Mouse (Mus musculus) midbrain, embryonic 11.5 days (tissue): ENCODE data around the gene Zfp672. TPM values are rescaled to one million over a fixed set of nuclear protein-coding genes. Genes with fewer than 3 reads are reported as not detected.

Experiments
- ATAC-seq: fragments of 200-750 bp; cut with Nextera tagmentation; 2 replicates; pipeline ENCODE4 v1.8.0; 2017; ENCODE audit warnings: moderate TSS enrichment, moderate library complexity; ENCODE audit not compliant: low FRiP score
- DNase-seq: peaks from one replicate; pipeline ENCODE4 v3.0.0; 2015; ENCODE audit warnings: low spot score; ENCODE audit errors: missing footprints
- H3K27ac ChIP-seq: fragments of 300-500 bp; sonication (generic); 2 replicates; pipeline ENCODE4 v1.5.1; 2014; ENCODE audit warnings: low read depth, low read length
- H3K27me3 ChIP-seq: fragments of 300-500 bp; sonication (generic); 2 replicates; pipeline ENCODE4 v1.6.1; 2014; ENCODE audit warnings: mild to moderate bottlenecking, low read length, moderate library complexity, mixed read lengths; ENCODE audit not compliant: control insufficient read depth, insufficient read depth
- H3K36me3 ChIP-seq: fragments of 300-500 bp; sonication (generic); 2 replicates; pipeline ENCODE4 v1.6.1; 2014; ENCODE audit warnings: mild to moderate bottlenecking, low read length, moderate library complexity, mixed read lengths; ENCODE audit not compliant: control insufficient read depth, insufficient read depth
- H3K4me1 ChIP-seq: fragments of 300-500 bp; sonication (generic); 2 replicates; pipeline ENCODE4 v1.6.1; 2014; ENCODE audit warnings: low read length; ENCODE audit not compliant: control insufficient read depth, insufficient read depth
- H3K4me2 ChIP-seq: fragments of 300-500 bp; sonication (generic); 2 replicates; pipeline ENCODE4 v1.6.1; 2014; ENCODE audit warnings: mild to moderate bottlenecking, moderate library complexity
- H3K4me3 ChIP-seq: fragments of 300-500 bp; sonication (generic); 2 replicates; pipeline ENCODE4 v1.5.1; 2014; ENCODE audit warnings: low read depth, low read length
- H3K9ac ChIP-seq: fragments of 300-500 bp; sonication (generic); 2 replicates; pipeline ENCODE4 v1.6.1; 2014; ENCODE audit warnings: low read length
- H3K9me3 ChIP-seq: fragments of 300-500 bp; sonication (generic); 2 replicates; pipeline ENCODE4 v1.6.1; 2016; ENCODE audit warnings: low read length; ENCODE audit not compliant: control insufficient read depth
- WGBS: fragments of 180-500 bp; shearing (Covaris S2); extraction: QIAGEN DNeasy Blood & Tissue Kit; methylation state at CpG from one replicate; pipeline ENCODE4 v1.1.7; 2014; 5-methylcytosine and 5-hydroxymethylcytosine counted together
- polyA plus RNA-seq: library from polyadenylated mRNA; unstranded; fragments of >200 nt; fragmentation: Nextera tagmentation; extraction: Ambion mirVana; gene quantifications from 2 replicates; pipeline ENCODE4 v1.2.1, GENCODE M21; 2014

Gene Zfp672
- polyA plus RNA-seq, 1 experiment from 2014 or later = 22.8 TPM

DNA sequence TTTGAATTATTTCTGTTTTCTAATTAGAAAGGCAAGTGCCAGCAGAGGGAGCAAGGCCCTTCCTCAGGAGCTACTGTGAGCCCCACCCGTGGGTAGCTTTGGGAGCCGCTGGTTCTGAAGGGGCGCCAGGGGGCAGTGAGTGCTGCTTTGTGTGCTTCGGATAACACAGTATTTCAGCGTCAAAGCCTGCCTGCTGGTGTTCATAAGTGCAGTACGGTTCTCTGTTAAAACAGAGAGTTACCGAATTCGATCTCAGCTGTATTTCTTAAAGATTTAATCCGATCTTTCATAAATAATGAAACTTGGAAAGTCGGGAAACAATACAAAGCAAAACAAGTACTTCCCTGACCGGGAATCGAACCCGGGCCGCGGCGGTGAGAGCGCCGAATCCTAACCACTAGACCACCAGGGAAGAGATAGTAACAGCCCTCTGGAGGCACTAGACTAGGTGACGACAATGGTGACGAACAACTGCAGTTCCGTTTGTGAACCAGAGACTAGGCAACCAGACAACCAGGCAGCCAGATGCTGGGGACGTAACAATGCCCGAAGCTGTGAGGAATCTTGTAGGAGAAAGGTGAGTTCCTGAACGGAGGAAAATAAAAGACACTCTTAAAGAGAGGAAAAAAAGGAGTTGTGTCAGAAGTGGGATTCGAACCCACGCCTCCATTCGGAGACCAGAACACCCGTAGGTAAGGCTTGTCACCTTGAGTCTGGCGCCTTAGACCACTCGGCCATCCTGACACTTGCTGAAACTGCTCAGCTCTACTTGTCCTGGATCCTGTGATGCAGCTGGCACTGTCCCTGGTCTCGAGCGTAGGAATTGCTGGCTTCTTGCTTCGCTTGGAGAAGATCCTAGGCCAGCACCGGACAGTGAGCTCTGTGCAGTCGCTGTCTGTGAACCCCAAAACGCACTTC lies 28.0 kb downstream of the Zfp672 start:
- no peaks in the 10 kb centered on the region for H3K27me3 ChIP-seq
- no peaks in the 10 kb centered on the region for H3K9me3 ChIP-seq
- peak overlapping the region; percentile 57 for H3K4me3 ChIP-seq
- H3K4me1 ChIP-seq = peaks cover 9% of the 10 kb centered on the region; the same call in 1 of the 2 replicates
- H3K4me2 ChIP-seq = peak overlapping the region; percentile 55
- ATAC-seq = peak; percentile 91
- WGBS = under 1% methylated on average over 36 of the region's 36 CpGs
- H3K27ac ChIP-seq = peak overlapping the region; percentile 85
- H3K9ac ChIP-seq = peak overlapping the region; percentile 68
- no peaks in the 10 kb centered on the region for H3K36me3 ChIP-seq
- peak; percentile 100 for DNase-seq

- Histone ChIP-seq H3K36me3 (no peaks in the 10 kb centered on the region), H3K4me1 (peaks cover 4% of the 10 kb centered on the region; the same call in 1 of the 2 replicates), H3K27me3 (no peaks in the 10 kb centered on the region), H3K4me3 (peak overlapping the region; percentile 57; the same call in 1 of the 2 replicates), H3K4me2 (peak overlapping the region; percentile 29), H3K27ac (no peak overlapping the region), H3K9me3 (no peaks in the 10 kb centered on the region), H3K9ac (0 out of 2 replicates have a peak overlapping the region, but pooled peaks have one; percentile 33)
- peak; percentile 99 for DNase-seq
- no peak for ATAC-seq
- WGBS = 14% methylated on average over 13 of the region's 13 CpGs
Observed at GRCm38 (mm10) chr11:58301057-58301456, 29.1 kb downstream of the Zfp672 start.

DNA sequence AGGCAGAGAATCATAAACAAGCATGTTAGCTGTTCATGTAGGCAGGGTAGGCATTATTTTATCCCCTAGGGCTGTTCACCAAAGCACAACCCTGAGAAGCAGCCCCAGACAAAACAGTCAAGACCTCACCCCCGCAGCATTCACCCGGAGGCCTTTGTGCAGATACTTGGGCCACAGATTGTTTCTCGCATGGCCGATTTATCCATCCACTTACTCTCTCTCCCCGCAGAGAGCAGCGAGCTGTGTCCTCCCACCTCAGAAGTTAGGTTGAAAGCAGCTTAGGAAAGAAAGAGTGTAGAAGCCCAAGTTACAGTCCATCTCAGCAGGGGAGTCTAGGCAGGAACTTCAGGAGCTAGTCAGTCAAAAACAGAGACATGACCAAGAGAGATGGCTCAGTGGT lies 32.7 kb downstream of the Zfp672 start:
- no peak overlapping the region for H3K4me2 ChIP-seq
- WGBS = 24% methylated on average over 6 of the region's 6 CpGs
- no peaks in the 10 kb centered on the region for H3K36me3 ChIP-seq
- no peak overlapping the region for H3K27ac ChIP-seq
- no peak for DNase-seq
- no peak overlapping the region for H3K9ac ChIP-seq
- ATAC-seq = no peak
- no peaks in the 10 kb centered on the region for H3K27me3 ChIP-seq
- H3K9me3 ChIP-seq = no peaks in the 10 kb centered on the region
- H3K4me3 ChIP-seq = no peak overlapping the region
- no peaks in the 10 kb centered on the region for H3K4me1 ChIP-seq

DNA sequence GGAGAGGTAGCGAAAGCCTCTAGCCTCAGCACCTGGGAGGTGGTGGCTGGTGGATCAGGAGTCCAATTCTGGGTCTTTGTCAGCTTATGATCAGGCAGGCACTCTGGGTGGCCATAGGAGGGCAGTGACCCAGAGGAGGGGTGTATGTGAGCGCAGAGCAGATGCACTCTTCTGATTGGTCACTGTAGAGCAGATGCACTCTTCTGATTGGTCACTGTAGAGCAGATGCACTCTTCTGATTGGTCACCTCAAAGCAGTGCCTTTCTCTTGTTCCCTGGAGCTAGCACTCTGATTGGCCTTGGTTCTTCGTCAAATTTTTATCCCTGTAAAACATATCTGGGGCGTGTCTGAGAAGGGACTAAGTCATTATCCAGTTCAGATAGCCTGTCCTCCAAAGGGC lies 37.3 kb downstream of the Zfp672 start:
- Histone ChIP-seq H3K4me2 (no peak overlapping the region), H3K9ac (no peak overlapping the region), H3K27me3 (no peaks in the 10 kb centered on the region), H3K27ac (no peak overlapping the region), H3K4me1 (no peaks in the 10 kb centered on the region), H3K36me3 (no peaks in the 10 kb centered on the region), H3K9me3 (no peaks in the 10 kb centered on the region), H3K4me3 (no peak overlapping the region)
- DNase-seq = no peak
- 50% methylated on average over 4 of the region's 4 CpGs for WGBS
- no peak for ATAC-seq

DNA sequence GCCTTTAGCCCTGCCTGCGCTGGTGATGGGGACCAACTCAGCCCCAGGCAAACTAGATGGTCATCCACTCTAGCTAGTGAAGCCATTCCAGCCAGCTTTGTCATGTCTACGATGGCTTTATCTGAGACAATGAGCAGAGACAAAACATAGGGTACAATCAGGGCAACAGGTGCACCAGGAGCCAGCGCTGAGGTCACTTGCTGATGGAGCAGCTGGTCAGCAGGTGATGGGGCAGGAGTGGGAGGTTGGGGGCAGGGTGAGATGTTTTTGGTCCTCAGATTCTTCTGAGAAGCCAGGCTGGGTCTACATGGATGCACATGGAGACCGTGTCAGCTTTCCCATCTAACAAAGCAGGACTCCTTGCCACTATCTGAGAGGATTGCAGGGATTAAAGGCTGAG lies 39.3 kb downstream of the Zfp672 start:
- H3K9ac ChIP-seq = no peak overlapping the region
- DNase-seq (no peak), ATAC-seq (no peak)
- H3K4me3 ChIP-seq = no peak overlapping the region
- no peaks in the 10 kb centered on the region for H3K36me3 ChIP-seq
- 90% methylated on average over 4 of the region's 4 CpGs for WGBS
- H3K27ac ChIP-seq = no peak overlapping the region
- no peaks in the 10 kb centered on the region for H3K27me3 ChIP-seq
- H3K4me1 ChIP-seq = no peaks in the 10 kb centered on the region
- H3K9me3 ChIP-seq = no peaks in the 10 kb centered on the region
- H3K4me2 ChIP-seq = no peak overlapping the region

- no peaks in the 10 kb centered on the region for H3K9me3 ChIP-seq
- no peak overlapping the region for H3K9ac ChIP-seq
- no peak overlapping the region for H3K4me2 ChIP-seq
- 80% methylated on average over 9 of the region's 9 CpGs for WGBS
- no peaks in the 10 kb centered on the region for H3K36me3 ChIP-seq
- H3K27ac ChIP-seq = no peak overlapping the region
- H3K4me1 ChIP-seq = no peaks in the 10 kb centered on the region
- no peaks in the 10 kb centered on the region for H3K27me3 ChIP-seq
- ATAC-seq (no peak), DNase-seq (no peak)
- H3K4me3 ChIP-seq = no peak overlapping the region
Observed at GRCm38 (mm10) chr11:58289992-58290682, 40.0 kb downstream of the Zfp672 start.

DNA sequence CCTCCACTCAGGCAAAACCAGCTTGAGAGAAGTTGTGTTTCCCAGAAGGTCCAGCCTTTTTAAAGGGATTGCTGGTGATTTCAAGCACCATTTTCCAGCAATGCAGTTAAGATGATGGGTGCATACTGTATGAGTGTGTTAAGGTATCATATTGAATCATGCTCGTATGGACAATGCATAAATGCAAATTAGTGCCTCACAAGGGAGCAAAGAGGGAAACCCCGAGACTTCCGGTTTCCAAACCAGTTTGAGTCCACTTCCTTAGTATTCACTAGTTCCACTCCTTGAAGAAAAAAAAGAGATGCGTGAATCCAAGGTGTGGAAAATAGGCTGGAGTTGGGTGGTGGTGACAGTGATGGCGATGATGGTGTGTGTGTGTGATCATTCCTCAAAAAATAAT lies 47.6 kb downstream of the Zfp672 start:
- DNase-seq = no peak
- H3K27ac ChIP-seq = no peak overlapping the region
- H3K27me3 ChIP-seq = no peaks in the 10 kb centered on the region
- no peak for ATAC-seq
- no peaks in the 10 kb centered on the region for H3K9me3 ChIP-seq
- H3K9ac ChIP-seq = no peak overlapping the region
- H3K36me3 ChIP-seq = no peaks in the 10 kb centered on the region
- no peak overlapping the region for H3K4me3 ChIP-seq
- WGBS = 85% methylated on average over 5 of the region's 5 CpGs
- no peaks in the 10 kb centered on the region for H3K4me1 ChIP-seq
- no peak overlapping the region for H3K4me2 ChIP-seq

GRCm38 (mm10) chr11:58281970-58282496 lies 48.1 kb downstream of the Zfp672 start:
- Histone ChIP-seq H3K4me3 (no peak overlapping the region), H3K9ac (no peak overlapping the region), H3K27me3 (no peaks in the 10 kb centered on the region), H3K4me1 (no peaks in the 10 kb centered on the region), H3K36me3 (no peaks in the 10 kb centered on the region), H3K4me2 (no peak overlapping the region), H3K9me3 (no peaks in the 10 kb centered on the region), H3K27ac (no peak overlapping the region)
- no peak for ATAC-seq
- no peak for DNase-seq
- 89% methylated on average over 13 of the region's 13 CpGs for WGBS

DNA sequence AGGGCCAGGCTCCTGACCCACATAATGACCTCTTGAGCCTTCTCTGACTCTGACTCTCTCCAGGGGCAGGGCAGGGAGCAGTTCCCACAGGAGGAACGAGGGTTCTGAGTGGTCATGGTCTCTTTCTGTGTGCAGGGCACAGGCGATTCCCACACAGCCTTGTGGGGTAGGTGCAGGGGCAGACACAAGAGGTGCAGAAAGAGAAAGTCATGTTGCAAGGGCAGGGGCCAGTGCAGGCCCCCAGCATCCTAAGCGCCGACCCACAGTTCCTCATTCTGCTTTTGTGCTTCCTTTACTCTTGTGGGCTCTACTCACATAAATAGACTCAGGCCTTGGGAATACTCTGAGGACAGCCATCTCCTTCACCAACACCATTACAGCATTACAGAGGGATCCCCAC lies 54.4 kb downstream of the Zfp672 start:
- no peaks in the 10 kb centered on the region for H3K4me1 ChIP-seq
- no peak overlapping the region for H3K9ac ChIP-seq
- no peak overlapping the region for H3K4me2 ChIP-seq
- H3K27ac ChIP-seq = no peak overlapping the region
- no peak for ATAC-seq
- H3K4me3 ChIP-seq = no peak overlapping the region
- no peaks in the 10 kb centered on the region for H3K9me3 ChIP-seq
- no peak for DNase-seq
- no peaks in the 10 kb centered on the region for H3K36me3 ChIP-seq
- 80% methylated on average over 4 of the region's 4 CpGs for WGBS
- no peaks in the 10 kb centered on the region for H3K27me3 ChIP-seq
